Mouse (Mus musculus) midbrain, embryonic 13.5 days (tissue): ENCODE data around the gene Atxn2. TPM values are rescaled to one million over a fixed set of nuclear protein-coding genes. Genes with fewer than 3 reads are reported as not detected.
"Not testable (repeated sequence)": the region's sequence is repeated elsewhere in the genome, so short reads cannot be mapped to it uniquely, and the experiment has no call there.

ENCODE experiments used
- ATAC-seq: fragments of 200-750 bp; cut with Nextera tagmentation; 2 replicates; pipeline ENCODE4 v1.8.0; 2017; ENCODE audit warnings: mild to moderate bottlenecking, moderate TSS enrichment, moderate library complexity
- H3K27ac ChIP-seq: fragments of 300-500 bp; sonication (generic); 2 replicates; pipeline ENCODE4 v1.5.1; 2015; ENCODE audit warnings: inconsistent platforms, mild to moderate bottlenecking, moderate library complexity
- H3K27me3 ChIP-seq: fragments of 300-500 bp; sonication (generic); 2 replicates; pipeline ENCODE4 v1.6.1; 2015; ENCODE audit warnings: mild to moderate bottlenecking, inconsistent platforms
- H3K36me3 ChIP-seq: fragments of 300-500 bp; sonication (generic); 2 replicates; pipeline ENCODE4 v1.6.1; 2015; ENCODE audit warnings: mild to moderate bottlenecking, inconsistent platforms
- H3K4me1 ChIP-seq: fragments of 300-500 bp; sonication (generic); replicated peaks from 2 replicates; pipeline ENCODE4 v1.6.1; 2015; ENCODE audit warnings: inconsistent platforms
- H3K4me2 ChIP-seq: fragments of 300-500 bp; sonication (generic); replicated peaks from 2 replicates; pipeline ENCODE4 v1.6.1; 2015; ENCODE audit warnings: moderate library complexity, mild to moderate bottlenecking, inconsistent platforms
- H3K4me3 ChIP-seq: fragments of 300-500 bp; sonication (generic); replicated peaks from 2 replicates; pipeline ENCODE4 v1.5.1; 2015; ENCODE audit warnings: mild to moderate bottlenecking, inconsistent platforms
- H3K9ac ChIP-seq: fragments of 300-500 bp; sonication (generic); replicated peaks from 2 replicates; pipeline ENCODE4 v1.6.1; 2015; ENCODE audit warnings: mild to moderate bottlenecking, inconsistent platforms
- H3K9me3 ChIP-seq: fragments of 300-500 bp; sonication (generic); 2 replicates; pipeline ENCODE4 v1.6.1; 2016; ENCODE audit warnings: mild to moderate bottlenecking, inconsistent platforms
- WGBS: fragments of 180-500 bp; shearing (Covaris S2); methylation state at CpG from one replicate; pipeline ENCODE4 v1.1.7; 2015; 5-methylcytosine and 5-hydroxymethylcytosine counted together
- polyA plus RNA-seq: library from polyadenylated mRNA; unstranded; fragments of >200 nt; fragmentation: Nextera tagmentation; extraction: Ambion mirVana; gene quantifications from 2 replicates; pipeline ENCODE4 v1.2.1, GENCODE M21; 2015

Atxn2 gene
- polyA plus RNA-seq, 1 experiment from 2014 or later, result 57.6 TPM

DNA sequence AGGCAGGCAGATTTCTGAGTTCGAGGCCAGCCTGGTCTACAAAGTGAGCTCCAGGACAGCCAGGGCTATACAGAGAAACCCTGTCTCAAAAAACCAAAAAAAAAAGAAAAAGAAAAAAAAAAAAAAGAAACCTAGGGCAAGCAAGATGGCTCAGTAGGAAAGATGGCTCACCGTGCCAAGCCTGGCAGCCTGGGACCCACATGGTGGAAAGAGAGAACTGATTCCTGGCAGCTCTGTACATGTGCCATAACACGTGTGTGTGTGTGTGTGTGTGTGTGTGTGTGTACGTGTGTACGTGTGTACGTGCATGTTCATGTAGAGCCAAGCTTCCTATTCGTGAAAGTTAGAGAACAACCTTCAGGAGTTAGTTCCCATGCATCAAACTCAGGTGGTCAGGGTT is 19.7 kb upstream of the Atxn2 start:
- H3K27me3 ChIP-seq, H3K27ac ChIP-seq, H3K4me3 ChIP-seq, ATAC-seq, H3K9ac ChIP-seq, H3K9me3 ChIP-seq, H3K4me2 ChIP-seq, H3K4me1 ChIP-seq: not testable (repeated sequence)
- H3K36me3 ChIP-seq, result peaks cover 11% of the 10 kb centered on the region
- WGBS, result 91% methylated on average over 7 of the region's 7 CpGs

DNA sequence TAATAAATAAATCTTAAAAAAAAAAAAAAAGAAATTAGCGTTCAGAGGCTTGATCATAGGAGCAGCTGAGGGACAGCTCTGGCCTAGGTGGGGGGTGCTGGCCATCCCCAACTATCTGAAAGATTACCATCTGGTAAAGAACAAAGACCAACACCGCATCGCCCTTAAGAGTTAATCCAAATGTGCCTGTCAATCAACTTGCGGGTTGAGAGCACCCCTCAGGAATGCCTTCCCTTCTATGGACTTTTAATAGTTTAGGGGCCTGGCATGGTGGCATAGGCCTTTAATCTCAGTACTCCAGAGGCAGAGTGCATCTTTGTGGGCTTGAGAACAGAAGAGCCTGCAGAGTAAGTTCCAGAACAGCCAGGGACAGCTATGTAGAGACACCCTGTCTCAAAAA is 18.2 kb upstream of the Atxn2 start:
- Histone ChIP-seq H3K9ac (no peak overlapping the region), H3K27me3 (no peaks in the 10 kb centered on the region), H3K4me2 (no peak overlapping the region), H3K27ac (no peak overlapping the region), H3K4me3 (no peak overlapping the region), H3K36me3 (no peaks in the 10 kb centered on the region), H3K9me3 (no peaks in the 10 kb centered on the region), H3K4me1 (no peaks in the 10 kb centered on the region)
- no peak for ATAC-seq
- 79% methylated on average over 4 of the region's 4 CpGs for WGBS

- Histone ChIP-seq H3K4me1 (no peaks in the 10 kb centered on the region), H3K36me3 (no peaks in the 10 kb centered on the region), H3K27ac (no peak overlapping the region), H3K4me3 (no peak overlapping the region), H3K4me2 (no peak overlapping the region), H3K27me3 (no peaks in the 10 kb centered on the region), H3K9me3 (no peaks in the 10 kb centered on the region), H3K9ac (no peak overlapping the region)
- no peak for ATAC-seq
- WGBS, result 48% methylated on average over 6 of the region's 6 CpGs
Measured at GRCm38 (mm10) chr5:121696761-121697160, 14.4 kb upstream of the Atxn2 start.

GRCm38 (mm10) chr5:121699891-121700290 is 11.2 kb upstream of the Atxn2 start:
- Histone ChIP-seq H3K4me3 (no peak overlapping the region), H3K4me1 (peaks cover 7% of the 10 kb centered on the region), H3K9ac (no peak overlapping the region), H3K9me3 (no peaks in the 10 kb centered on the region), H3K27me3 (no peaks in the 10 kb centered on the region), H3K36me3 (no peaks in the 10 kb centered on the region), H3K27ac (no peak overlapping the region), H3K4me2 (no peak overlapping the region)
- ATAC-seq, result no peak
- WGBS, result 51% methylated on average over 5 of the region's 5 CpGs

GRCm38 (mm10) chr5:121700496-121700895 is 10.6 kb upstream of the Atxn2 start:
- H3K9ac ChIP-seq, result no peak overlapping the region
- WGBS, result 31% methylated on average over 11 of the region's 11 CpGs
- peaks cover 10% of the 10 kb centered on the region for H3K4me1 ChIP-seq
- ATAC-seq, result no peak
- no peak overlapping the region for H3K27ac ChIP-seq
- no peak overlapping the region for H3K4me3 ChIP-seq
- H3K9me3 ChIP-seq, result no peaks in the 10 kb centered on the region
- no peaks in the 10 kb centered on the region for H3K27me3 ChIP-seq
- H3K36me3 ChIP-seq, result no peaks in the 10 kb centered on the region
- H3K4me2 ChIP-seq, result no peak overlapping the region

- ATAC-seq, result no peak
- H3K9ac ChIP-seq, result no peak overlapping the region
- H3K9me3 ChIP-seq, result no peaks in the 10 kb centered on the region
- H3K4me1 ChIP-seq, result peaks cover 10% of the 10 kb centered on the region
- no peak overlapping the region for H3K27ac ChIP-seq
- 67% methylated on average over 8 of the region's 8 CpGs for WGBS
- no peaks in the 10 kb centered on the region for H3K27me3 ChIP-seq
- no peaks in the 10 kb centered on the region for H3K36me3 ChIP-seq
- no peak overlapping the region for H3K4me3 ChIP-seq
- no peak overlapping the region for H3K4me2 ChIP-seq
Measured at GRCm38 (mm10) chr5:121701111-121701769, 9.9 kb upstream of the Atxn2 start.

GRCm38 (mm10) chr5:121703341-121703740 is 7.8 kb upstream of the Atxn2 start:
- 59% methylated on average over 1 of the region's 1 CpGs for WGBS
- H3K4me2 ChIP-seq, result no peak overlapping the region
- no peak overlapping the region for H3K9ac ChIP-seq
- no peaks in the 10 kb centered on the region for H3K36me3 ChIP-seq
- H3K4me3 ChIP-seq, result no peak overlapping the region
- no peaks in the 10 kb centered on the region for H3K27me3 ChIP-seq
- no peak for ATAC-seq
- peaks cover 10% of the 10 kb centered on the region for H3K4me1 ChIP-seq
- H3K9me3 ChIP-seq, result no peaks in the 10 kb centered on the region
- no peak overlapping the region for H3K27ac ChIP-seq

DNA sequence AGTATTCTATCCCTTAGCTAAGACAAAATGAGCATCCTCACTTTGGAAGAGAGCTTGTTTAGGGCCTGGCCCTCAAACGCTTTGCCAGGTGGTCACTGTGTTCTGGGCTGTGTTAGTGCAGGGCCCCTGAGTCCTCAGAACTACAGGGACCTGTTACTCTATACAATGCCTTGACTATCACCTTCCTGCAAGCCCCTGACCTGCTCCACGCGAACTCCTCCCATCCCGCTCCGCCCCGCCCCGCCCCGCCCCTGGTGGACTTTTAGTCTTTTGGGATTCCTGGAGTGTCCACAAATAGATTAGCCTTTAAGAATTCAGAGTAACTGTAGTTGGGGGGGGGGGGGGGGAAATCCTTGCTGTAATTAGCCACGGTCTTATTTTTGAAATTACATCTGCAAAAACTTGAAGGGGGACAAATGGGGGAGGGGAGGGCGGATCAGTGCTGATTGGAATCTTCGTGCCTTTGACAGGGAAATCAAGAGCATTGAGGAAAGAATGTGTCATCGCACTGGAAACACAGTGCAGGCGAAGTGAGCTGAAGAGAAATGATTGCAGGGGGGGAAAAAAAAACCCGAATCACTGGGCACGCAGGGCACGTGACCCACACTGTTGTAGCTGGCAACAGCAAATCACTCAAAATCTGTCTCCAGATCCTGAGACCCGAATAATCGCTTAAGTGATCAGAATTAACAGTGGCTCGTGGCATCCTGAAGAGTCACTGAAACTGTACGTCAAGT is 6.5 kb upstream of the Atxn2 start:
- WGBS, result 7% methylated on average over 20 of the region's 20 CpGs
- Histone ChIP-seq H3K9me3 (no peaks in the 10 kb centered on the region), H3K4me3 (peak overlapping the region; percentile 21; the same call in 1 of the 2 replicates), H3K4me2 (peak overlapping the region; percentile 47), H3K4me1 (peaks cover 10% of the 10 kb centered on the region), H3K9ac (peak overlapping the region; percentile 33; the same call in 1 of the 2 replicates), H3K36me3 (no peaks in the 10 kb centered on the region), H3K27me3 (no peaks in the 10 kb centered on the region), H3K27ac (no peak overlapping the region)
- ATAC-seq, result no peak

GRCm38 (mm10) chr5:121710402-121710801 is 735 bp upstream of the Atxn2 start:
- Histone ChIP-seq H3K4me2 (peak overlapping the region; percentile 93), H3K36me3 (no peaks in the 10 kb centered on the region), H3K27ac (no peak overlapping the region), H3K9ac (no peak overlapping the region), H3K4me1 (peaks cover 30% of the 10 kb centered on the region), H3K4me3 (no peak overlapping the region; the same call in 1 of the 2 replicates), H3K9me3 (no peaks in the 10 kb centered on the region), H3K27me3 (no peaks in the 10 kb centered on the region)
- WGBS, result 42% methylated on average over 2 of the region's 2 CpGs
- no peak for ATAC-seq

DNA sequence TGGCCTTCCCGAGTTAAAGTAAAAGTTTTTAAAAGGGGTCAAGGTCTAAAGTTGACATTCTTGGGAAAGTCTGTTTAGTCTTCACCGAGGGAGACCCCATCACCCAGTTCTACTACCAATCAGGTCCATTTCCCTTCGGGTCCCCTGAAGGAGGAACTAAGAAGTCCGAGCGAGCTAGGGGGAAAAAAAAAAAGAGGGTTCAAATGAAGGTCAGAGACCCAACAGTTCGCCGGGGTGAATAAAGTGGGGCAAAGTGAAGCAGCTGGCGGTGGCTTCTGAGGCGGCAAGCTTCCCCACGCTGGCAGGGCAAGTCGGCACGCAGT is 325 bp upstream of the Atxn2 start:
- Histone ChIP-seq H3K36me3 (no peaks in the 10 kb centered on the region), H3K9ac (peak overlapping the region; percentile 98), H3K27me3 (no peaks in the 10 kb centered on the region), H3K4me1 (peaks cover 34% of the 10 kb centered on the region), H3K27ac (peak overlapping the region; percentile 98), H3K9me3 (no peaks in the 10 kb centered on the region), H3K4me3 (peak overlapping the region; percentile 97), H3K4me2 (peak overlapping the region; percentile 93)
- ATAC-seq, result peak; percentile 35
- under 1% methylated on average over 12 of the region's 12 CpGs for WGBS

GRCm38 (mm10) chr5:121711928-121712231 is 743 bp downstream of the Atxn2 start:
- no peaks in the 10 kb centered on the region for H3K27me3 ChIP-seq
- H3K4me2 ChIP-seq, result peak overlapping the region; percentile 79
- H3K4me3 ChIP-seq, result peak overlapping the region; percentile 97
- H3K4me1 ChIP-seq, result peaks cover 43% of the 10 kb centered on the region
- H3K27ac ChIP-seq, result peak overlapping the region; percentile 98
- WGBS, result under 1% methylated on average over 31 of the region's 57 CpGs
- ATAC-seq, result peak; percentile 69
- no peaks in the 10 kb centered on the region for H3K9me3 ChIP-seq
- no peaks in the 10 kb centered on the region for H3K36me3 ChIP-seq
- H3K9ac ChIP-seq, result peak overlapping the region; percentile 98

DNA sequence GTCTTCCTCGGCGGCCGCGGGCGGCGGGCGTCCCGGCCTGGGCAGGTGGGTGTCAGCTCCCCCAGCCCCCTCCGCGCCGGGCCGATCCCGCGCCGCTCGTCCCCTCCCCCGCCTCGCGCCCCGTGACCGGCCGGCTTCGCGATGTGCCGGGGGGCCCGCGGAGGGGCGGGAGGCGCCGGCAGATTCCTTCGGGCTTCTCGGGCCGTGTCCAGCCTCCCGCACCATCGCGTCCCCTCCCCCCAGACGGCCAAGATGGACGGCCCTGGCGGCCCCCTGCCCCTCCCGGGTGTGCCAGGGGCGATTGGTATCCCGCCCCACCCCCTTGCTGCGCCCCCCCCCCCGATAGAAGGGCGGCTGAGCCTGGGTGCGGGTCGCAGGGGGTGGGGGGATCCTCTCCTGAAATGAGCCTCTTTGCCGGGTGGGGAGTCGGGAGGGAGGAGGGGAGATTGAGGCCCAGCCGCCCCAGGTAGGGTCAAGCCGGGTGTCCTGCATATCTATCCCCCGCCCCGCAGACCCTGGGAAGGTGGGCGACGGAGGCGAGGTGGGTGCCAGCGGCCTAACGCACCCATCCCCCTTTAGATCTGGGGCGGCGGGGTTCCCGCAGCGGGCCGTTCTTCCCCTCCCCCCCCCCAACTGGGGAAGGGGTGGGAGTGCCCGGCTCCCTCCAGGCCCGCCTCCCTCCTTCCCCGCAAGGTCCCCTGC is 1.2 kb downstream of the Atxn2 start:
- Histone ChIP-seq H3K9me3 (no peaks in the 10 kb centered on the region), H3K4me1 (peaks cover 43% of the 10 kb centered on the region), H3K27me3 (no peaks in the 10 kb centered on the region), H3K27ac (peak overlapping the region; percentile 98), H3K36me3 (no peaks in the 10 kb centered on the region), H3K4me2 (peak overlapping the region; percentile 79), H3K4me3 (peak overlapping the region; percentile 97), H3K9ac (peak overlapping the region; percentile 98)
- ATAC-seq, result peak; percentile 64
- under 1% methylated on average over 47 of the region's 66 CpGs for WGBS
